Mouse (Mus musculus) bone marrow, adult 2 months (tissue): ENCODE measurements around the gene Krtap10-10.

Experiments
- CTCF ChIP-seq: fragments of 200-500 bp; IDR thresholded peaks from 2 replicates; pipeline ENCODE4 v1.5.1; 2011; ENCODE audit warnings: low read length, control low read depth; ENCODE audit not compliant: control insufficient read depth, insufficient read depth
- POLR2A ChIP-seq: fragments of 200-500 bp; IDR thresholded peaks from 2 replicates; pipeline ENCODE4 v1.6.1; 2011; ENCODE audit warnings: low read depth, mild to moderate bottlenecking, control low read depth, low read length, borderline replicate concordance; ENCODE audit not compliant: control insufficient read depth

DNA sequence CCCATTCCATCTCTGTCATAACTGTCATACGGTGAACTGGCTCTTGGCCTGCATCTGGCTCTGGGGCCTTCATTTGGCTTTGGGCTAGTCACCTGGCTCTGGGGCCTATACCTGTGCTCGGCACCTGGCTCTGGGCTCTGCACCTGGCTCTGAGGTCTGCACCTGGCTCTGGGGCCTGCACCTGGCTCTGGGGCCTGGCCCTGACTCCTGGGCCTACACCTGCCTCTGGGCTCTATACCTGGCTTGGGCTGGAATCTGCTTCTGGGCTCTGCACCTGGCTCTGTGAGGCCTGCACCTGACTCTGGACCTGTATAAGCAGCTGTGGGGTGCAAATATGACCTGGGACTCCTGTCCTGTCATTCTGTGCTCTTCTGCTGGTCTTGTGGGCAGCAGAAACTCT lies 11.8 kb downstream of the Krtap10-10 start:
- TF ChIP-seq POLR2A = no peak
- TF ChIP-seq CTCF = no peak
